Mouse (Mus musculus) forebrain, embryonic 12.5 days (tissue): ENCODE results near the gene Dnajc4. TPM values are rescaled to one million over a fixed set of nuclear protein-coding genes. Genes with fewer than 3 reads are reported as not detected.
A peak's percentile ranks its signal among the peaks of the same experiment; 100 is the strongest.

Experiments
- ATAC-seq: fragments of 200-750 bp; cut with Nextera tagmentation; 2 replicates; pipeline ENCODE4 v1.8.0; 2017; ENCODE audit warnings: moderate TSS enrichment; ENCODE audit not compliant: low FRiP score
- H3K27ac ChIP-seq: fragments of 300-500 bp; sonication (generic); 2 replicates; pipeline ENCODE4 v1.5.1; 2016; ENCODE audit warnings: mild to moderate bottlenecking
- H3K27me3 ChIP-seq: fragments of 300-500 bp; sonication (generic); 2 replicates; pipeline ENCODE4 v1.6.1; 2016; ENCODE audit warnings: mild to moderate bottlenecking
- H3K36me3 ChIP-seq: fragments of 300-500 bp; sonication (generic); replicated peaks from 2 replicates; pipeline ENCODE4 v1.6.1; 2016; ENCODE audit warnings: mild to moderate bottlenecking
- H3K4me1 ChIP-seq: fragments of 300-500 bp; sonication (generic); 2 replicates; pipeline ENCODE4 v1.6.1; 2016
- H3K4me2 ChIP-seq: fragments of 300-500 bp; sonication (generic); 2 replicates; pipeline ENCODE4 v1.6.1; 2016; ENCODE audit warnings: mild to moderate bottlenecking, moderate library complexity
- H3K4me3 ChIP-seq: fragments of 300-500 bp; sonication (generic); replicated peaks from 2 replicates; pipeline ENCODE4 v1.5.1; 2016; ENCODE audit warnings: mild to moderate bottlenecking
- H3K9ac ChIP-seq: fragments of 300-500 bp; sonication (generic); 2 replicates; pipeline ENCODE4 v1.6.1; 2016; ENCODE audit warnings: mild to moderate bottlenecking
- H3K9me3 ChIP-seq: fragments of 300-500 bp; sonication (generic); 2 replicates; pipeline ENCODE4 v1.6.1; 2016
- WGBS: fragments of 180-500 bp; shearing (Covaris S2); methylation state at CpG from one replicate; pipeline ENCODE4 v1.1.7; 2016; 5-methylcytosine and 5-hydroxymethylcytosine counted together
- polyA plus RNA-seq: library from polyadenylated mRNA; unstranded; fragments of >200 nt; fragmentation: Nextera tagmentation; extraction: Ambion mirVana; gene quantifications from 2 replicates; pipeline ENCODE4 v1.2.1, GENCODE M21; 2016

Gene Dnajc4
- polyA plus RNA-seq, 1 experiment from 2014 or later: 18.8 TPM

- WGBS: 15% methylated on average over 11 of the region's 11 CpGs
- H3K4me1 ChIP-seq: peaks cover 53% of the 10 kb centered on the region
- peak overlapping the region; percentile 94 for H3K27ac ChIP-seq
- peak overlapping the region; percentile 59 for H3K9ac ChIP-seq
- H3K9me3 ChIP-seq: no peaks in the 10 kb centered on the region
- ATAC-seq: no peak
- H3K4me2 ChIP-seq: peak overlapping the region; percentile 64
- H3K27me3 ChIP-seq: no peaks in the 10 kb centered on the region
- H3K36me3 ChIP-seq: peaks cover 31% of the 10 kb centered on the region
- peak overlapping the region; percentile 60 for H3K4me3 ChIP-seq
These were observed 13.3 kb downstream of the Dnajc4 start for GRCm38 (mm10) chr19:6979001-6979479.

- no peaks in the 10 kb centered on the region for H3K27me3 ChIP-seq
- peak overlapping the region; percentile 94 for H3K27ac ChIP-seq
- peaks cover 54% of the 10 kb centered on the region for H3K4me1 ChIP-seq
- ATAC-seq: no peak
- peaks cover 31% of the 10 kb centered on the region for H3K36me3 ChIP-seq
- H3K4me2 ChIP-seq: peak overlapping the region; percentile 64
- peak overlapping the region; percentile 60 for H3K4me3 ChIP-seq
- H3K9ac ChIP-seq: peak overlapping the region; percentile 59; the same call in 1 of the 2 replicates
- no peaks in the 10 kb centered on the region for H3K9me3 ChIP-seq
- 60% methylated on average over 3 of the region's 3 CpGs for WGBS
These were observed 13.8 kb downstream of the Dnajc4 start for GRCm38 (mm10) chr19:6978639-6978974.

DNA sequence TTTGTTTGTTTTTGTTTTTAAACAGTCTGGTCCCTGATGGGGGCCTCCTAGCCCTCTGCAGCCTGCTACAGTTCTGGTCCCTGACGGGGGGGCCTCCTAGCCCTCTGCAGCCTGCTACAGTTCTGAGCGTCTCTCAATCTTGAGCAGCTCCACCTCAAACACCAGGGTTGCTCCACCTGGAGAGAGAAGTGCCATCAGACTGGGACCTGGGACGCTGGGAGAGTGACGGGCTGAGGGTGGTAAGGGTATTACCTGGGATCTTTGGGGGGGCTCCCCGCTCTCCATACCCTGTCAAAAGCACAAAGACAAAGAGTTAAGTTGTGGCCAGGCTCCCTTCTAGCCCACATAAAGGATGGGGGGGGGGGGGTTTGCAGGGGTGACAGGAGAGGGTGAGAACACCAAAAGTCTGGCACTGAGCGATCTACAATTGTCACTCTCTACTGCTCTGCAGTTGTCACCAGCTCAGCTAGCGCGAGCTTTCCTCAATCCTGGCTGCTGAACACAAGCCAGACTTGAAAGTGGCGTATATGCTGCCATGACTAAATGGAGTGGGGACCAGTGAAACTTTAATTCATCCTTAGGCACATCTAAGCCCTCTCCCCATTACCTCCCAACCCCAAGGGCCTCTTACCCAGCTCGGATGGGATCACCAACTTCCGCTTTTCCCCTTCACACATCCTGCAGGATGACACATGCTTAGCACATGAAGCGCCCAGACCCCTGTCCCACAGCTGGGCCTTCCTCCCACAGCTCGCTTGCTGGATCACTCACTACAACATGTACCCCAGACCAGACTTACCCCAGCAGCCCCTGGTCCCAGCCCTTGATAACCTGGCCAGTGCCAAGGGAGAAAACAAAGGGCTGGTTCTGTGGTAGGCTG lies 14.4 kb downstream of the Dnajc4 start:
- WGBS: 84% methylated on average over 13 of the region's 13 CpGs
- H3K9ac ChIP-seq: peak overlapping the region; percentile 30; the same call in 1 of the 2 replicates
- H3K27ac ChIP-seq: peak overlapping the region; percentile 94
- H3K9me3 ChIP-seq: no peaks in the 10 kb centered on the region
- H3K4me2 ChIP-seq: peak overlapping the region; percentile 64
- peaks cover 31% of the 10 kb centered on the region for H3K36me3 ChIP-seq
- H3K4me1 ChIP-seq: peaks cover 53% of the 10 kb centered on the region
- H3K27me3 ChIP-seq: no peaks in the 10 kb centered on the region
- no peak for ATAC-seq
- H3K4me3 ChIP-seq: peak overlapping the region; percentile 60

DNA sequence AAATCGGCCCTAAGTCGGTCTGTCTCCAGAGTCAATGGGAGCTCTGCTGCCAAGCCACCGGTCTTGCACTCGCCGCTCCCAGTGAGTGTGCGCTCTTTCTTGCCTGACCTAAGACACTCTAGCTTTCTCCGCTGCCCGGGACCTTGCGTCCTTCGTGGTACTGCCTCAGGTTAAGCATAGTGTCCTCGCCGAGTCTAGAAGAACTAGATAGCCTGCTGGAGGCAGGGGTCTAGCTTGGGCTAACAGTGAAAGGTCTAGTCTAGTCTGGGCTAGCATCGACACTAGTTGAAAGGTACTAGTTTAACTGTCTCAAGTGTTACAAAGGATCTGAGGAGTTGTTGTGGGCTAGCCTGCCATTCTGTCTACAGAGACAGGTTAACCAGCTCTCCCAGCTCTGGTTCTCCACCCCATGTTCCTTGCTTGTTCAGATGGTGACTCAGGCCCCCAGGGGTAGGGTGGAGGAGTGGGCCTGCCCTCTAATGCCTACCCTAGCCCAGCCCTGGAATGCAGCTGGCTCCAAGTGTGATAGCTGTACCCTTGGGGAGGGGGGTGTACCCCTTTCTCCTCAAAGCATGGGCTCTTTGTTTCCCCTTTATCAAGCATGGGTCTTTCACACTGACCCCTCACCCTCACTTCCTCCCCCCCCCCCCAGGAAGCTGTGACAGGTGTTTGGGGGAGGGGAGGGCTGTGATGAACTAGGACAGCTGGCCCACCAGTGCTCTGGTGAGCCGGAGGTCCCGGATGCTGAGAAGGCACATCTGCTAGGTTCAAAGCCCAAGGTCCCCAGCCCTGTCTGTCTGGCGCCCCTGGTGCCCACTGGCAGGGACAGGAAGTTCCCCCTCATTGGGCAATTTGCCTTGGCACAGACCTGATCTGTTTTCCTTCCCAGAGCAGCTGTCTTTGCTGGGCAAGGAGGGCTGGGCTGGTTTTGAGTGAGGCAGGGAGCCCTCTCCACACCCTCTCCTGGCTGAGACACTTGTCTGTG lies 16.5 kb downstream of the Dnajc4 start, which contains the start of gene Plcb3:
Gene Plcb3, minus strand, starts transcription at position 934 of the 985 bp plus-strand sequence.
- peak within 1 kb of the TSS; percentile 93 for H3K4me2 ChIP-seq
- peak within 1 kb of the TSS; percentile 84 for H3K4me3 ChIP-seq
- H3K9ac ChIP-seq: peak within 1 kb of the TSS; percentile 90
- no peaks in the 10 kb centered on the region for H3K9me3 ChIP-seq
- peaks cover 22% of the 10 kb centered on the region for H3K36me3 ChIP-seq
- under 1% methylated on average over 16 of the region's 16 CpGs for WGBS
- H3K27ac ChIP-seq: peak within 1 kb of the TSS; percentile 93
- peaks cover 52% of the 10 kb centered on the region for H3K4me1 ChIP-seq
- H3K27me3 ChIP-seq: peaks cover 13% of the 10 kb centered on the region; the same call in 1 of the 2 replicates
- ATAC-seq: no peak

- peaks cover 62% of the 10 kb centered on the region for H3K4me1 ChIP-seq
- H3K9me3 ChIP-seq: no peaks in the 10 kb centered on the region
- peak within 1 kb of the TSS; percentile 93 for H3K27ac ChIP-seq
- peaks cover 26% of the 10 kb centered on the region for H3K27me3 ChIP-seq
- peak within 1 kb of the TSS; percentile 93 for H3K4me2 ChIP-seq
- H3K36me3 ChIP-seq: peaks cover 22% of the 10 kb centered on the region
- peak; percentile 74 for ATAC-seq
- peak within 1 kb of the TSS; percentile 90 for H3K9ac ChIP-seq
- WGBS: under 1% methylated on average over 65 of the region's 84 CpGs
- peak within 1 kb of the TSS; percentile 84 for H3K4me3 ChIP-seq
These were observed 17.9 kb downstream of the Dnajc4 start, which contains the start of gene Ppp1r14b for GRCm38 (mm10) chr19:6974211-6975205. Gene Ppp1r14b, plus strand, starts transcription at chr19:6974968.

DNA sequence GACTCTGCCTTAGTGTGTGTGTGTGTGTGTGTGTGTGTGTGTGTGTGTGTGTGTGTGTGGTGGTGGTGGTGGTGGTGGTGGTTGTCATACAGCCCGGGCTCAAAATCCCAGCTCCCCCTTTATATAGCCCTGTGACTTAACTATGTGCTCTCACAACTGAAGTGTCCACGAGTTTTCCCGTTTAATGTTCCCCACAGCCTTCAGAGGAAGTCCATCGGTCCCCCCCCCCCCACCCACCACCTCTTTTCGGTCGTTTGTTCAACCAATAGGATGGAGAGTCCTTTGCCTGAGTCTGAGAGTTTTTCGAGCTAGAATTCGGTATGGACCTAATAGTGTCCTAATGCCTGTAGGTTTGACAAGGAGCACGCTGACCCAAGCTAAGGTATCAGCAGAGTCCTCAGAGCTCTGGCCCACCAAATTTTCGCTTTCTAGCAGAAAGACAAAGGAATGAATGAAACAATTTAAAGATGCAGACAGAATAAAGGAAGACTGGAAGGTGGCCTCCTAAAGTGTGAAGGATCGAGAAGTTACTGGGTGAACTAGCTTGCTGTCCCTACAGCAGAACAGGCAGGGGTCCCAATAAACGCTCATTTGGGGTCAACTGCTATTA lies 18.7 kb downstream of the Dnajc4 start:
- ATAC-seq: no peak
- H3K4me3 ChIP-seq: peak overlapping the region; percentile 84
- WGBS: 32% methylated on average over 12 of the region's 12 CpGs
- peak overlapping the region; percentile 90 for H3K9ac ChIP-seq
- peak overlapping the region; percentile 93; the same call in 1 of the 2 replicates for H3K27ac ChIP-seq
- H3K4me2 ChIP-seq: peak overlapping the region; percentile 93
- H3K36me3 ChIP-seq: peaks cover 22% of the 10 kb centered on the region
- H3K4me1 ChIP-seq: peaks cover 62% of the 10 kb centered on the region
- H3K27me3 ChIP-seq: peaks cover 35% of the 10 kb centered on the region
- H3K9me3 ChIP-seq: no peaks in the 10 kb centered on the region

DNA sequence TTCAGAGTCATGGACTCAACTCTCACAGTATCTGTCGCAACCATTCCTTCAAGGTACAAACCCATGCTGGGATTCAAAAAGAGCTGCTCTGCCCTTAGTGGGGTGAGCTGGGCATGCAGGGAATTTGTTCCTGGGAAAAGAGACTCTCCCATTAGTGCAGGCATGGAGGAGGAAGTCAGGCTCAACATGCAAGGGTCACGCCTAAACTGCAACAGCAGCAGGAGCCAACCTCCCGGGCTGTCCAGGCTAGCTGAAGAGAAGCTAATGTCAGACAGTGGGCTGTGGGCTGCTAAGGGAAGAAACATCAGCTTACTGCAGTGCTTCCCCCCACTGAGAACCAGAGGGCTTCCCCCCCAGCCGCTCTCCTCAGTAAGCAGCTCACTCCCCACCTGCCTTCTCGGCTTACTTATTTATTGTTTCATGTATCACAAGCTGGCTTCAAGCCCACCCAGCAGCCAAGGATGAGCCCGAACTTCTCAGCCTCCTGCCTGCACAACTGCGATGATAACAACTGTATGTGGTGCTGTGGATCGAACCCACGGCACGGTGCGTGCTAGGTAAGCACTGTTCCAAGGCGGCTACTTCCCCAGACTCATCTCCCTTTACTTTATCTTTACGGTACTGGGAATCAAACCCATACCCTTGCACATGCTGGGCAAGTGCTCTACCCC lies 20.0 kb downstream of the Dnajc4 start:
- WGBS: 79% methylated on average over 13 of the region's 13 CpGs
- H3K27ac ChIP-seq: no peak overlapping the region
- H3K36me3 ChIP-seq: peaks cover 9% of the 10 kb centered on the region
- H3K4me3 ChIP-seq: no peak overlapping the region
- H3K27me3 ChIP-seq: peaks cover 46% of the 10 kb centered on the region
- H3K9me3 ChIP-seq: no peaks in the 10 kb centered on the region
- H3K4me2 ChIP-seq: no peak overlapping the region
- no peak overlapping the region for H3K9ac ChIP-seq
- ATAC-seq: no peak
- H3K4me1 ChIP-seq: peaks cover 52% of the 10 kb centered on the region

GRCm38 (mm10) chr19:6971644-6972043 lies 20.7 kb downstream of the Dnajc4 start:
- H3K4me1 ChIP-seq: peaks cover 44% of the 10 kb centered on the region
- no peak overlapping the region for H3K9ac ChIP-seq
- no peak overlapping the region for H3K4me2 ChIP-seq
- 53% methylated on average over 6 of the region's 6 CpGs for whole genome bisulfite sequencing
- no peak overlapping the region for H3K27ac ChIP-seq
- no peaks in the 10 kb centered on the region for H3K9me3 ChIP-seq
- peaks cover 4% of the 10 kb centered on the region; the same call in 1 of the 2 replicates for H3K36me3 ChIP-seq
- H3K27me3 ChIP-seq: peaks cover 46% of the 10 kb centered on the region
- ATAC-seq: no peak
- H3K4me3 ChIP-seq: no peak overlapping the region

DNA sequence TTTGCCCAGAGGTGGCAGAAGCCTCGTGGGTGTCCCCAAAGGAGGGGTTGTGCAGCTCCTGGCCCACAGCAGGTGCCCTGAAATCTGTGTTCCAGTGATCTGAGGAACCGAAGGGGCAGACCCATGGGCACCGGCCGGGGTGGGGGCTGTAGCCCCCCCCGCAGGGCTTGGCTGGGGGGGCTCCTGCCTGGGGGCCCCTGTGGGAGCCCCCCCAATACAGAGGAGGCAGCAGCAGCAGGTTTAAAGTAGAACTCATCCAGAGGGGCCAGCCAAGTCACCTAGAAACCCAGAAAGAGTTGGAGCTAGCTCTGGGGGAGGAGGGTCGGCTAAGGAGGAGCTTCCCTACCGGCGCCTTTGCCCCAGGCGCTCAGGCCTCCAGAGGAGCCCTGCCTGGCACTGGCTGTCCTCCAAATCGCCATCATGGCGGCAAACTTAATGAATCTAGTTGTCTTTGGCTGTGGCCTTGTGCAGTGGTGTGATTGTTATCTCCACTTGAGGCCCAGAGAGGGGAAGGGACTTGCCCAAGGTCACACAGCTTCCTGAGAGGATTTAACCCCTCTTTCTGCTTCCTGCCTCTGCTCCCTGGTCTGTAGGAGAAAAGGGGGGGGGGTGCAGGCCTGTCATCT lies 21.8 kb downstream of the Dnajc4 start:
- H3K4me1 ChIP-seq: peaks cover 34% of the 10 kb centered on the region
- peak overlapping the region; percentile 56; the same call in 1 of the 2 replicates for H3K27ac ChIP-seq
- H3K27me3 ChIP-seq: peaks cover 46% of the 10 kb centered on the region
- WGBS: 13% methylated on average over 11 of the region's 11 CpGs
- no peaks in the 10 kb centered on the region for H3K9me3 ChIP-seq
- H3K9ac ChIP-seq: peak overlapping the region; percentile 44
- H3K4me3 ChIP-seq: no peak overlapping the region
- ATAC-seq: no peak
- H3K36me3 ChIP-seq: no peaks in the 10 kb centered on the region
- H3K4me2 ChIP-seq: peak overlapping the region; percentile 57
